Mouse (Mus musculus) spleen, embryonic (tissue): ENCODE measurements around the gene Padi6.

Experiments used
- CTCF ChIA-PET: fragments of 350-600 bp; sonication (Branson Sonifier 250); formaldehyde crosslinking; loops from one replicate; lab custom pipeline; 2022; lab: Charles Lee

Gene Padi6

GRCm38 (mm10) chr4:140742543-140742942 is at the start of gene Padi6:
Gene Padi6, minus strand, starts transcription at chr4:140742643.
- CTCF ChIA-PET = interaction anchor here (0.6 to 0.7 kb wide), 2 partner anchors 187 to 334 kb away, joined by 3 to 5 read pairs; no protein-coding TSS in a partner anchor

- CTCF ChIA-PET = interaction anchor here (0.6 kb wide), 1 partner anchor 51 kb away, joined by 3 read pairs; no protein-coding TSS in a partner anchor
Observed at GRCm38 (mm10) chr4:140791071-140791470, 48.6 kb upstream of the Padi6 start.

GRCm38 (mm10) chr4:140789983-140790382 is 47.5 kb upstream of the Padi6 start:
- CTCF ChIA-PET = no interaction called here

- CTCF ChIA-PET = interaction anchor here (0.5 to 0.6 kb wide), 2 partner anchors 61 to 811 kb away, joined by 4 to 7 read pairs; no protein-coding TSS in a partner anchor
Observed at GRCm38 (mm10) chr4:140788983-140789382, 46.5 kb upstream of the Padi6 start.

- CTCF ChIA-PET = interaction anchor here (0.6 kb wide), 1 partner anchor 812 kb away, joined by 4 read pairs; no protein-coding TSS in a partner anchor
Observed at GRCm38 (mm10) chr4:140788264-140788663, 45.8 kb upstream of the Padi6 start.

- CTCF ChIA-PET = interaction anchor here (0.6 kb wide), 1 partner anchor 455 kb away, joined by 10 read pairs; no protein-coding TSS in a partner anchor
Observed at GRCm38 (mm10) chr4:140787414-140787813, 45.0 kb upstream of the Padi6 start.

GRCm38 (mm10) chr4:140785217-140785616 is 42.8 kb upstream of the Padi6 start:
- CTCF ChIA-PET = no interaction called here

GRCm38 (mm10) chr4:140784292-140784945 is 42.0 kb upstream of the Padi6 start:
- CTCF ChIA-PET = no interaction called here

- CTCF ChIA-PET = no interaction called here
Observed at GRCm38 (mm10) chr4:140782821-140783220, 40.4 kb upstream of the Padi6 start.

- CTCF ChIA-PET = no interaction called here
Observed at GRCm38 (mm10) chr4:140780507-140780906, 38.1 kb upstream of the Padi6 start.

GRCm38 (mm10) chr4:140779803-140780397 is 37.5 kb upstream of the Padi6 start:
- CTCF ChIA-PET = no interaction called here

GRCm38 (mm10) chr4:140776623-140777022 is 34.2 kb upstream of the Padi6 start:
- CTCF ChIA-PET = no interaction called here

- CTCF ChIA-PET = no interaction called here
Observed at GRCm38 (mm10) chr4:140775876-140776275, 33.4 kb upstream of the Padi6 start.

GRCm38 (mm10) chr4:140774893-140775292 is 32.5 kb upstream of the Padi6 start:
- CTCF ChIA-PET = no interaction called here

- CTCF ChIA-PET = no interaction called here
Observed at GRCm38 (mm10) chr4:140774025-140774800, 31.8 kb upstream of the Padi6 start, which contains the start of gene Padi4. Gene Padi4, minus strand, starts transcription at chr4:140774236.

GRCm38 (mm10) chr4:140771091-140771490 is 28.6 kb upstream of the Padi6 start:
- CTCF ChIA-PET = interaction anchor here (0.7 kb wide), 1 partner anchor 639 kb away, joined by 3 read pairs; no protein-coding TSS in a partner anchor

GRCm38 (mm10) chr4:140770433-140770832 is 28.0 kb upstream of the Padi6 start:
- CTCF ChIA-PET = no interaction called here

GRCm38 (mm10) chr4:140768973-140769372 is 26.5 kb upstream of the Padi6 start:
- CTCF ChIA-PET = no interaction called here

GRCm38 (mm10) chr4:140765936-140766335 is 23.5 kb upstream of the Padi6 start:
- CTCF ChIA-PET = no interaction called here

GRCm38 (mm10) chr4:140763158-140763557 is 20.7 kb upstream of the Padi6 start:
- CTCF ChIA-PET = interaction anchor here (0.7 to 0.9 kb wide), 2 partner anchors 200 to 219 kb away, joined by 5 read pairs; no protein-coding TSS in a partner anchor

- CTCF ChIA-PET = no interaction called here
Observed at GRCm38 (mm10) chr4:140761601-140762000, 19.2 kb upstream of the Padi6 start.

- CTCF ChIA-PET = no interaction called here
Observed at GRCm38 (mm10) chr4:140755811-140756210, 13.4 kb upstream of the Padi6 start.
